Mouse (Mus musculus) E14TG2a.4 (cell line): ENCODE data around the gene Cobll1.

ENCODE experiments used
- H3K27me3 ChIP-seq: 2 replicates; pipeline ENCODE4 v1.6.1; 2014; ENCODE audit warnings: low read length, control low read depth; ENCODE audit not compliant: insufficient read depth
- H3K36me3 ChIP-seq: 2 replicates; pipeline ENCODE4 v1.6.1; 2014; ENCODE audit warnings: low read length, control low read depth; ENCODE audit not compliant: insufficient read depth
- H3K4me1 ChIP-seq: replicated peaks from 2 replicates; pipeline ENCODE4 v1.6.1; 2014; ENCODE audit warnings: low read depth, low read length, control low read depth
- H3K4me3 ChIP-seq: replicated peaks from 2 replicates; pipeline ENCODE4 v1.5.1; 2014; ENCODE audit warnings: mild to moderate bottlenecking, low read length
- H3K9me3 ChIP-seq: 2 replicates; pipeline ENCODE4 v1.6.1; 2014; ENCODE audit warnings: low read length, control low read depth
- CTCF ChIP-seq: conservative IDR thresholded peaks from 2 replicates; pipeline ENCODE4 v1.5.1; 2014; ENCODE audit warnings: low read length
- NANOG ChIP-seq: IDR thresholded peaks from 2 replicates; pipeline ENCODE4 v1.6.1; 2014; ENCODE audit warnings: borderline replicate concordance, low read length, mixed read lengths
- POU5F1 ChIP-seq: IDR thresholded peaks from 2 replicates; pipeline ENCODE4 v1.6.1; 2014; ENCODE audit warnings: low read length, borderline replicate concordance

Gene Cobll1

DNA sequence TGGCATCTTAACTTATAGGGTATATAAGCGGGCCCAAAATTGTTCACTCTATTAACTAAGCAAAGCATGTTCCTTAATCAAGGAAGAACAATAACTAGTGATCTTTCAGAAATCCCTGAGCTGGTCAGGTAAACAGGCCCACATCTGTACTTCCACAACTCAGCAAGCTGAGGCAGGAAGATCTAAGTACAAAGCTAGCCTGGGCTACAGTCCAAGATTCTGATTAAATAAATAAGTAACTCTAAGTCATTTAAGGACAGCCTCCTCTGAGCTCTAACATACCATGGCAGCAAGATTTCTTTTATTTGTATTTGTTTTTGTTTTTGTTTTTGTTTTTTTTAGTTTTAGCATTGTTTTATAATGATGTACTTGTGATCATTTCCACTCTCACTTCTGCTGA, 42.2 kb downstream of the Cobll1 start:
- Histone ChIP-seq H3K27me3 (no peaks in the 10 kb centered on the region), H3K36me3 (no peaks in the 10 kb centered on the region), H3K9me3 (no peaks in the 10 kb centered on the region), H3K4me3 (no peak overlapping the region), H3K4me1 (no peaks in the 10 kb centered on the region)
- no peak for TF ChIP-seq NANOG
- no peak for TF ChIP-seq POU5F1
- TF ChIP-seq CTCF: no peak

DNA sequence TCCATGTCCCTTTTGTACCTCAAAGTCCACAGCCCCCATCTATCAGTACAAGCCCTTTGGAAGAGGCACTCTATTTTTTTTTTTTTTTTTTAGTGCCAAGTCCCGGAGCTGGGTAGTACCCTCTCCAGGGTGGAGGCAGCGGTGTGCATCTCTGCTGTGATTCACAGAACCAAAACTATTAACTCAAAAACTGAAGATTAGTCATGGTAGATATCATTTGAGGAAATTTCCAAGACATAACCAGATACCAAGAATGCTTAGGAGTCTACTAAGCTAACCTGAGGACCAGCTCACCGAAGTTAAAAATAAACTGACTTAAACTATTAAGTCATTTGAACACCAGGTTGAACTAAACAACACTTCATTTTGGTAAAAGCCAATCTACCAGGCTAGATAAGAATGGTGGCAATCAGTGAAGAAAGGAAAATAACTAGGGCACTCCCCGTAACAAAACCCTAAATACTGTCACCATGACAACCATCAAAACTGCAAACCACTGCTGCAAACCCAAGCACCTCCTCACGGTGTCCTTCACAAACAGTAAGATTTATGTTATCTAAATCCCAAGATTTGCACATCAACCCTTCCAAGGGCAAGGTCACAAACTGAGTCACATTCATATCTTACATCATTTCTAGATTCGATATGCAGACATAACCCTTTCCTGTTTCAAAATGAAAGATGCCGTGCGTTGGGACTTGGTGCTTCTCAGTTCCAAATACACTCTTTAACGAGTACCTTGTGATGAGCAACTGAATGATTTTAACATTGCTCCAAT, 43.8 kb downstream of the Cobll1 start:
- Histone ChIP-seq H3K9me3 (no peaks in the 10 kb centered on the region), H3K36me3 (no peaks in the 10 kb centered on the region), H3K4me3 (no peak overlapping the region), H3K27me3 (no peaks in the 10 kb centered on the region), H3K4me1 (peaks cover 11% of the 10 kb centered on the region)
- TF ChIP-seq NANOG: peak; percentile 13; the same call in 1 of the 2 replicates
- no peak for TF ChIP-seq POU5F1

DNA sequence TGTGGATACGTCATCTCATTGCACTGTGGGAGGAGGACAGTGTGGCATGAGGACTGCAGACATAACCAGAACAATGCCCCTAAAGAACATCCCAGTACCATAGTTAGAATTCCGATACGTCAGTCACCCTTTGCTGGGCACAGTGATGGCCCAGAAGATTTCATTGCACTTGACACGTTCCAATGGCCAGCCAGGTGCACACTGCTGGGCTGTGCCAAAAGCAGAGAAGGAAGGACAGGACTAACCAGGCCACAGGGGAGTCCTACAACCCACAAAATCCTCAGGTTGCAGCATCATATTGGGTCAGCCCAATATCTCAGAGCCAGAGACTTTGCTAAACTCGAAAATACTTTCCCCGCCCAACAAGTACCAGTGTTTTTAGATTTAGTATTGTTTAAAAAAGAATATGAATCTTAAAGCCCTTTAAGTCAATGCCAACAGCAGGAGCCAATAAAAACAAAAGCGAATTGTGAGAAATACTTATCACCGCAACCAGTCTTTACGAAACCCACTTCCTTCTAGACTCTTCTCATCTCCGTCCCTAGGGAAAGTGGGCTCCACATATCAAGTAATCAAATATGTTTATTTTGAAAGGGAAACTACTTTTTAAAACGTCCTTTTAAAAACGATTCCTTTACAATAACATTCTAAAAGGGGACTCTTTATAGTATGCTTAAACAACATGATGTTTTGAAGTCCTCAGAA, 46.0 kb downstream of the Cobll1 start:
- no peak for TF ChIP-seq CTCF
- TF ChIP-seq NANOG: no peak
- no peak for TF ChIP-seq POU5F1
- Histone ChIP-seq H3K4me3 (no peak overlapping the region), H3K9me3 (no peaks in the 10 kb centered on the region), H3K36me3 (no peaks in the 10 kb centered on the region), H3K4me1 (peaks cover 17% of the 10 kb centered on the region), H3K27me3 (no peaks in the 10 kb centered on the region)

DNA sequence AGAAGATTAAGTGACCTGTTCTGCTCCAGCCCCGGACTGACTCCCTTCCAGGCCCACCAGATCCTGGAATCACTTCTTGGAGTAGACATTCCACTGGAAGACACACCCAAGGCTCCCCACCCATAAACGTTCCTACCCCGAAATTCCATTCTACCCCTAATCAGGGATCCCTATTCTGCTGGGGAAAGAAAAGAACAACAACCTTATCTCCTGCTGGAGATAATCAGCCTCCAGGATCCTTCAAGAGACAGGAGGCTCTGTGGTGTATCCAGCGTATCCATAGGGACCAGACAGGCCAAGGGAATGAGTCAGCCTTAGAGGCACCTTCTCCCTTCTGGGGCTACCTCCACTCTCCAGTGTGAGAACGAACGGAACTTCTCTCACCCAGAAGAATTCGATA, 47.8 kb downstream of the Cobll1 start:
- peaks cover 17% of the 10 kb centered on the region for H3K4me1 ChIP-seq
- TF ChIP-seq POU5F1 (no peak), CTCF (no peak), NANOG (no peak)
- H3K36me3 ChIP-seq: no peaks in the 10 kb centered on the region
- H3K27me3 ChIP-seq: no peaks in the 10 kb centered on the region
- H3K4me3 ChIP-seq: no peak overlapping the region
- H3K9me3 ChIP-seq: no peaks in the 10 kb centered on the region

DNA sequence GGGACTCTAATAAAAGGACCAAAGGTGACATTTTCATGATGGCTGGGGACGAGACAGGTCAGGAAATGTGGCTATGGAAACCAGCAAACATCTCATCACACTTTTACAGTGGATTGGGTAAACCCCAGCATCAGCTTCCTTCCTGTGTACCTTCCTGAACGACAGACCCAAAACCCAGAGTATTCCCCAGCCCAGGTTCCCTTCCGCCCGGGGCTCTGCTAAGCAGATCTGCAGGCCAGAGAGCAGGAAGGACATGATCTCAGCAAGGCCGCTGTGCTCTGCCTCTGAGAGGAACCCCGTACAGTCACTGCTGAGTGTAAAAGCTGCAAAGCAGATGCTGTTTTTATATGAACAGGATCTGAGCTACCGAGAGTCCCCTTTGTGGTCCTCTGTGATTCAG, 49.9 kb downstream of the Cobll1 start:
- Histone ChIP-seq H3K27me3 (no peaks in the 10 kb centered on the region), H3K9me3 (no peaks in the 10 kb centered on the region), H3K4me1 (peaks cover 17% of the 10 kb centered on the region), H3K36me3 (no peaks in the 10 kb centered on the region), H3K4me3 (no peak overlapping the region)
- TF ChIP-seq CTCF (no peak), POU5F1 (no peak), NANOG (no peak)

DNA sequence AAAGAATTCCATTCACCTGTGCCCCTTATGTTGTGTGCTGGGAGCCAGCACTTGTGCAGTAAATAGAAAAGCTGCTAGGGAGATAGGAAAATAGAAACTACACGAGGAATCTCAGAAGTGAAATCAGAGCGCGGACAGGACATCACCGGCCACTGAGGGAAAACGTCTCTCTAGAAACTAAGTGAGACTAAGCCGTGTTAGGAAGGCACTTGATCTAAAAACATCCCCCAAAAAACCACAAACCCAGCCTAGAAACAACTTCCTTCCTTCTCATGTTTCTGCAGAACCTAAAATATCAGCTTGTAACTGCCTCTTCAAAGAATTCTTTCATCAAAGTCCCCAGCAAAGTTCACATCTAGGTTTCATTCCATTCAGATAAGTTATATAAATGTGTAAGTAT, 50.6 kb downstream of the Cobll1 start:
- no peaks in the 10 kb centered on the region for H3K9me3 ChIP-seq
- no peaks in the 10 kb centered on the region for H3K27me3 ChIP-seq
- peaks cover 17% of the 10 kb centered on the region for H3K4me1 ChIP-seq
- H3K36me3 ChIP-seq: no peaks in the 10 kb centered on the region
- TF ChIP-seq POU5F1 (no peak), CTCF (no peak), NANOG (no peak)
- H3K4me3 ChIP-seq: no peak overlapping the region

DNA sequence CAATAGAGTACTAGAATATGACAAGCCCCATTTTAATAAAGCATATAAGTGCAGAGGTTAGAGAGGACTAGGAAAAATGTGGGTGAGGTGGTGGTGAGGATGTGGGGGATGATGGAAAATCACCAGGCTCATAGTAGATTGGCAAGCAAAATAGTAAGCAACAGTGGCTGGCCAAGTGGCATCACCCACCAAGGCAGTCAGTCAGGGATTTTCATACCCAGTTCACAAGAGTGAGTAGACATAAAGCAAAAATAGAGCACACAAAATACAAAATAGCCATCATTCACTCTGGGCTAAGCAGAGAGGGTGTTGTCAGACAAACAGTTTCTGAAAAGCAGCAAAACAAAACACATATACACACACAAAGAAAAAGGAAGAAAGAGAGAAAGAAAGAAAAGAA, 51.6 kb downstream of the Cobll1 start:
- Histone ChIP-seq H3K9me3 (no peaks in the 10 kb centered on the region), H3K27me3 (no peaks in the 10 kb centered on the region), H3K4me1 (peaks cover 17% of the 10 kb centered on the region), H3K4me3 (no peak overlapping the region), H3K36me3 (no peaks in the 10 kb centered on the region)
- TF ChIP-seq NANOG (no peak), POU5F1 (no peak), CTCF (no peak)

DNA sequence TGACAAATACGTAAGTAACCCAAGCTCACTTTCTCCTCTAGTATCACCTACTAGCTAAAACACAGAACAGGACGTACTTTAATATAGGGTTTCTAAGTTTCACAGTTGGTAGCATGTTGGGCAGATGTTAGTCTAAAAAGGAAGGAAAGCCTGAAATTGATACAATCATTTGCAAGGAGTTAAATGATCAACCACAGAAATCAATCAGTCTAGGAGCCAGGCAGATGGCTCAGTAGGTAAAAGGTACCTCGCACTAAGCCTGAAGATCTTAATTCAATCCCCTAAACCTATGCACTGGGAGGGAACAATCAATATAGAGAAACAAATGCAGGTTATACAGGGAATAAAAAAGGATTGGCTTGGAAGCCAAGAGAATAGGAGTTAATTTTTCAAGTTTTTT, 52.0 kb downstream of the Cobll1 start:
- H3K4me1 ChIP-seq: peaks cover 17% of the 10 kb centered on the region
- H3K27me3 ChIP-seq: no peaks in the 10 kb centered on the region
- TF ChIP-seq CTCF: no peak
- no peak for TF ChIP-seq NANOG
- no peak for TF ChIP-seq POU5F1
- no peaks in the 10 kb centered on the region for H3K9me3 ChIP-seq
- H3K36me3 ChIP-seq: no peaks in the 10 kb centered on the region
- no peak overlapping the region for H3K4me3 ChIP-seq

DNA sequence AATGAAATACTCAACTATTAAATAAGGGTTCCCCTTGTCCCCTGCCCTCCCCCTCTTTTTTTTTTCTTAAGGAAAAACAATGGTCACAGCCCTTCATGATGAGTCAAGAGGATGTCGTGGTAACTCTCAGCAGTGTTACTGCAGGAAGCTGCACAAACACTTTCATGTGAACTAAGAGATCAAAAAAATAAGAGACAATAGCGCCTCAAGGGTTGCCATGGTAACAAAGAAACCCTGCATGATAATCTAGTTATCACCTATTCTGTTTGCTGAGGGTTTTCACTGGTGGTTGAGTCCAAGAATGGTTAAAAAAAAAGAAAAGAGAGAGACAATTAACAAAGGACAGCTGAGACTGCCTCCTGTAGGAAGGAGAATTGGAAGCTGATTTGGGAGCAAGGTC, 56.5 kb downstream of the Cobll1 start:
- Histone ChIP-seq H3K4me3 (no peak overlapping the region), H3K36me3 (no peaks in the 10 kb centered on the region), H3K4me1 (peaks cover 11% of the 10 kb centered on the region), H3K27me3 (no peaks in the 10 kb centered on the region), H3K9me3 (no peaks in the 10 kb centered on the region)
- no peak for TF ChIP-seq NANOG
- no peak for TF ChIP-seq POU5F1
- TF ChIP-seq CTCF: no peak
